Mouse (Mus musculus): ENCODE measurements around the gene Sav1.

DNA sequence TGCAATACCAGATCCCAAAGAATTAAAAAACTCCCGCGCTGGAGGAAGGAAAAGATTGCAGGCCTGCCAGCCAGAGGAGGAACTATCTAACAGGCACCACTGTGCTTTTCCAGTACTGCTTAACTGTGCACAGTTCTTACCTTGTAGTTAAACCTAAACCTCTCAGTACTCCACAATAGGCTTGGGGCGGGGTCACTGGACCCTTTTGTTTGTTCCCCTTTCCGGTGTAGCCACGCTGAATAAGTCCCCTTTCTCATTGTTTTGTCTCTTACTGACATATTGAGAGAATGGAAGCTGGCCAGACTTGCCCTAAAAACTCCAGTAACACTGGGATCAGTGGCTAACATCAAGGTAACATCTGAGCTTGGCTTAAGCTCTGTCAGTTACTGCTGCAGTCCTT is 49.1 kb downstream of the Sav1 start:
- TF ChIP-seq TAL1 (IDR thresholded peaks at IDR 0.05; ENCODE audit: low read length) = no peak
- TF ChIP-seq KAT2A (conservative IDR thresholded peaks at IDR 0.05; ENCODE audit: low read depth, low read length) = no peak
- TF ChIP-seq EP300 (IDR thresholded peaks at IDR 0.05; ENCODE audit: low read depth in 1 of 2, low read length in 2 of 2) = no peak
- no peak for TF ChIP-seq CTCF (IDR thresholded peaks at IDR 0.05 in 2 of 3, conservative IDR thresholded peaks at IDR 0.05 in 1 of 3; ENCODE audit: control insufficient read depth in 1 of 3, insufficient read depth in 1 of 3, low read depth in 2 of 3, low read length in 3 of 3, poor library complexity in 1 of 3, severe bottlenecking in 1 of 3)
- TF ChIP-seq CHD1 (IDR thresholded peaks at IDR 0.05; ENCODE audit: low read depth, low read length) = no peak
- no peak for TF ChIP-seq ELF1 (IDR thresholded peaks at IDR 0.05; ENCODE audit: low read depth, low read length)
